Mouse (Mus musculus): ENCODE results near the gene Pih1d1. TPM values are rescaled to one million over a fixed set of nuclear protein-coding genes. Genes with fewer than 3 reads are reported as not detected.
A peak's percentile ranks its signal among the peaks of the same experiment; 100 is the strongest.
"Not testable (repeated sequence)": the region's sequence is repeated elsewhere in the genome, so short reads cannot be mapped to it uniquely, and the experiment has no call there.

Gene Pih1d1
- total RNA-seq, 2 experiments from 2014 or later: 34.7 to 39.7 TPM

- Histone ChIP-seq H3K4me3 (peak overlapping the region; percentile 85), H3K27ac (peak overlapping the region; percentile 95)
- peak; percentile 72 for DNase-seq
- intact Hi-C loops (cut with DNase I): loop anchor here (5.0 kb wide), 1 partner anchor 39 kb away; no protein-coding TSS in a partner anchor
- TF ChIP-seq CTCF (IDR thresholded peaks at IDR 0.05): no peak
Measured at GRCm38 (mm10) chr7:45121404-45121803, 32.7 kb upstream of the Pih1d1 start.

- TF ChIP-seq CTCF (IDR thresholded peaks at IDR 0.05): no peak
- peak overlapping the region; percentile 85 for H3K4me3 ChIP-seq
- DNase-seq: no peak
- peak overlapping the region; percentile 95 for H3K27ac ChIP-seq
- intact Hi-C loops (cut with DNase I): loop anchor here (5.0 kb wide), 1 partner anchor 40 kb away; no protein-coding TSS in a partner anchor
Measured at GRCm38 (mm10) chr7:45121966-45122365, 32.1 kb upstream of the Pih1d1 start.

DNA sequence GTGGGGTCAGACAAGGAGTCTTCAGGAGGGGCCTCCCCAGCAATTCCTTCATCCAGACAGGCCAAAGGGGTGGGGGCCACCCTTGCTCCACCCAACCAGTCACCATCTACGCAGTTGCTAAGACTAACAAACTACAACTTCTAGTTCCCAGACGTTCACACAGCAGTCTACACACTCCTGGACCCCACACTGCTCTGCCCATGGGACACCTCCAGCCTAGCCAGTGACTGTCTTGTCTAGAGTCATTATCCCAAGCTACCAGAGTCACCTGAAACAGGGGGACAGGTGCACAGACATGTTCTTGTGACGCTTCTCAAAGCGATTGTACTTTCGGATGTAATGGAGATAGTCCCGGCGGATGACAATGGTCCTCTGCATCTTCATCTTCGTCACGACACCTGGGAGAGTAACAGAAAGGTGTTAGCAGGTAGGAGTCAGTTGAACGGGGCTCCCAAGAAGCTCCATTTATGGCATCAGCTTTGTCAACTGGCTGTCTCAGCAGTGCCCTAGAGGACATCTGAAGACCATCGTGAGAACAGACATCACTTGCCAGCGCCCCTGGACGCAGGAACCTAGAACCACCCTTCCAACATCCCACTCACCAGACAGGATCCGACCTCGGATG lies 31.4 kb upstream of the Pih1d1 start:
- TF ChIP-seq CTCF (IDR thresholded peaks at IDR 0.05): no peak
- intact Hi-C loops (cut with DNase I): loop anchor here (5.0 kb wide), 1 partner anchor 40 kb away; no protein-coding TSS in a partner anchor
- DNase-seq: no peak
- Histone ChIP-seq H3K27ac (peak overlapping the region; percentile 95), H3K4me3 (peak overlapping the region; percentile 85)

DNA sequence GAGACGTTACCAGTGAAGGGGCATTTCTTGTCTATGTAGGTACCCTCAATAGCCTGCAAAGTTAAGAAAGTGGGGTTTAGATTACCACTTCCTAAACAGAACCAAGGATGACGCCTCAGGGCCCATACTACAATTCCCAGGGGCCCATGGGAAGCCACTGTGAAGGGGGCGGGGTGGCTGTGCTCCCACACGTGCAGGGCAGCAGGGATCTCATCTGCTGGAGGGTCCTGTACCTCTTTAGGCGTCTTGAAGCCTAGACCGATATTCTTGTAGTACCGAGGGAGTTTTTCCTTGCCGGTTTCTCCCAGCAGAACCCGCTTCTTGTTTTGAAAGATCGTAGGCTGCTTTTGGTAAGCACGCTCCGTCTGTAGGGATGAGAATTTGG lies 30.9 kb upstream of the Pih1d1 start:
- intact Hi-C loops (cut with DNase I): loop anchor here (5.0 kb wide), 1 partner anchor 41 kb away; no protein-coding TSS in a partner anchor
- TF ChIP-seq CTCF (IDR thresholded peaks at IDR 0.05): no peak
- DNase-seq: no peak
- Histone ChIP-seq H3K27ac (peak overlapping the region; percentile 95), H3K4me3 (peak overlapping the region; percentile 85)

DNA sequence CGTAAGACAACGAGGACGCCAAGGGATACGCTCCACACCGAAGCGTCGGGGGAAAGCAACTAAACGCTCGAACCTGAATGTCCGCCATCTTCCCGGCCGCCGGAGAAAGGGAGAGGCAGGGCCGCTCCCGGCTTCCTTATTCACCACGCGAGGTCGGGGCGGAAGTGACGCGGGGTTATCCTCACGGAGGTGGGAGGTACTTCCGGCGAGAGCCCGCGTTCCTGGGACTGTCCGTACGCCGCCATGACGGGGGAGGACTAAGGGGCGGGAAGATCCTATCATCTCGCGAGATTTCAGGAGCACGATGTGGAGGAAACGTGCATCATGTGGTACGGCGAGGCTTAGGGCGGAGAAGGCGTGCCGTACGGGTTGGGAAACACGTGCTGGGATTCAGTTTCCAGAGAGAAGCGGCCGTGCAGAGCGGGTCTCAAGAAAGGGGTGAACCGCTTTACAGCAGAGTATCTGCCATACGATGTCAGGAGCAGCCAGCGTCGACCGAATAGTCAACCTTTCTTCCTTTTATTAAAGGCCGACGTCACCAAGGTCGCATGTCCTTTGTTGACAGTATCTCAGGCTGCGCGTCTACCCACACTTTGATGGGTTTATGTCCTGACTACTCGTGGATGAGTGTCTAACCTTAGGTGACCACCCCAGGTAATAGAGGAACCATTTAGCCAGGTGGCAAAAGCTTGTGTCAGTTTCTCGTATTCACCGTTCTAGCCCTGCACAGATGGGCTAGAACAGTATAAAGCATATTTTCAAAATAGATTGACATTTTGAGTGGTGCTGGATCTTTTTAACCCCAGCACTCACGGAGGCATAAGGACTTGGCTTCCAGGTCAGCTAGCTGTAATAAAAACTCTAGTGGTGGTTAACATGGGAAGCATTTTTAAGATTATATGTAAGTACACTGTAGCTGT lies 29.6 kb upstream of the Pih1d1 start, which contains the start of gene Rps11:
Rps11 (minus strand) TSS at position 216 of the 920 bp plus-strand sequence.
- peak within 1 kb of the TSS; percentile 95 for H3K27ac ChIP-seq
- intact Hi-C loops (cut with DNase I): loop anchor here (5.0 kb wide), 1 partner anchor 42 kb away; no protein-coding TSS in a partner anchor
- TF ChIP-seq CTCF (IDR thresholded peaks at IDR 0.05): no peak
- H3K4me3 ChIP-seq: peak within 1 kb of the TSS; percentile 85
- peak; percentile 99 for DNase-seq

GRCm38 (mm10) chr7:45125144-45125600 lies 28.9 kb upstream of the Pih1d1 start:
- H3K27ac ChIP-seq: peak overlapping the region; percentile 95
- TF ChIP-seq CTCF (IDR thresholded peaks at IDR 0.05): no peak
- intact Hi-C loops (cut with DNase I): no loop called here
- H3K4me3 ChIP-seq: peak overlapping the region; percentile 85
- DNase-seq: no peak

DNA sequence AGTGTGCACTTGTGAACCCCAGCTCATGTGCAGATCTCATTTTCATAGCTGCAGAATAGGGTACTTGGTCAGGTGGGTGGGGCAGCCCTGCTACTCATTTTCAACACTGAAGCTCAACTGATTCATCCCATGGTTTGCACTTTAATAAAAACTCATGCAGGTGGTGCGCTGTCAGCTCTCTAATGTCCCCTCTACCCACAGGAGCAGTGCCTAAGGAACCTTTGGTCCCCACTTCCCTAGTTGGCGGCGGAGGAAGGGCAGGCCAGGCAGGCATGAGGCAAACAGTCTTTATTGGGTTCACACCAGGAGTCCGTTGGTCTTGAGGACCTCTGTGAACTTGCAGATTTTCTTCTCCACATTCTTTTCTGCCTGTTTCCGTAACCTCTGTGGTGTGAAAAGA lies 28.5 kb upstream of the Pih1d1 start:
- intact Hi-C loops (cut with DNase I); DNase-seq; H3K4me3 ChIP-seq: not testable (repeated sequence)
- peak overlapping the region; percentile 95; the same call in 1 of the 2 replicates for H3K27ac ChIP-seq

DNA sequence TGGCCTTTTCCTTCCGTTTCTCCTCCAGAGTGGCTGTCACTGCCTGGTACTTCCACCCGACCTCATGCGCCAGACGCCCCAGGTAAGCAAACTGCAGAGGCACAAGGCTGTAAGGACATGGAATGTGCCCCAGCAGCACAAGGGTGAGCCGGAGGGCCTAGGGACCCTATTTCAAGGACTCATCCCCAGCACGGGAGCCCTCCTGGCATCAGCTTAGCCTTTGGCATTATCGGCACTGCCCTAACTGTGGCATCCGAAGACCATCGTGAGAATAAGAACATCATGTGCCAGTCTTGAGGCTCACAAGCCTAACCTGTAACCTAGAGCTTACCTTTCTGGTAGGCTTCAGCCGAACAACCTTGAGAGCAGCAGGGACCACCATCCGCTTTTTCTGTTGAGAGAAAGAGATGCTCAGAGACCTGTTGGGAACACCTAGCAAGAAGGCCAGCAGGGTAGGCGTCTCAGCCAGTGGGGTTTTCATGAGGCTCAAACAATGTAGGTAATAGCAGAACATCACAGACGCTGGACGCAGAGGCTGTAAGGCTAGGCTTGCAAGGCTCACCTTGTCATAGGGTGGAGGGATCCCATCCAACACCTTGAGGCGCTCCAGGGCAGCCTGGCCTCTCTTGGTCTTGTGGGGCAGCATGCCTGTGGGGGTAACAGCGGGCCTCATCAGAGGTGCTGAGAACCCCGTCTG lies 27.8 kb upstream of the Pih1d1 start:
- no peak for TF ChIP-seq CTCF (IDR thresholded peaks at IDR 0.05)
- Histone ChIP-seq H3K27ac (peak overlapping the region; percentile 96), H3K4me3 (peak overlapping the region; percentile 90)
- no peak for DNase-seq
- intact Hi-C loops (cut with DNase I): no loop called here

DNA sequence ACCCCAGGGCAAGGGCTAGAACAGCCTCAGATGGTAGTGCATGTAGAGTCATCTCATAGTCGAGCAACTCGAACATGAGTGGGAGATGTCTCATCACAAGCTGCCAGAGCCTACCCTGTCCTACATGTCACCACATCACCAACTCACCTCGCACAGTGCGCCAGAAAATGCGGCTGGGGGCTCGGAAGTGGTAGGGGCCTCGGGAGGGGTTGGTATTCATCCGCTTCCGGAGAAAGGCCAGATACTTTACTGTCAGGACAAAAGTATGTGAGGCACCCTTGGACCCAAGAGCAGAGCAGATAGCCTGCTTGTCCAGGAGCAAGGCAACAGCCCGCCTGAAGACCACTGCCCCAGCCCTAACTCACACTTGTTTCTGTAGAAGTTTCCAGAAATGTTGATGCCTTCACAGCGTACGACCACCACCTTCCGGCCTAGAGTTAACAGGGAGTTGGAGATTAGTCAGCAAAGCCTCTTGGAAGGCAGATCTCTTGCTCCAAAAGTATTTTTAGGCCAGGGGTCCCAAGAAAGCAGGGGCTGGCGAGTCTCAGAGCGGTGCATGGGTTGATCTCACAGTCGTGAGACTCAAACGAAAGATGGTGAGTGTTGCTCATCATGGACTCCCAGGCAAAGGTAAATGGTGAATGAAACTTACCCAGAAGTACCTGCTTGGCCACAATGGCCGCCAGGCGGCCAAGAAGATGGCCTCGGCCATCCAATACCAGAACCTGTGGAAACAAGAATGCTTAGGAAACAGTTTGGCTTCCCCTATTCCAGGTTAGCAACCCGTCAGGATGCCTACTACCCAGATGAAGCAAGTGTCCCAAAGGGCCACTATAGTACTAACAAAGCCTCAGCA lies 27.0 kb upstream of the Pih1d1 start:
- peak; percentile 29; the same call in 1 of the 2 replicates for TF ChIP-seq CTCF (IDR thresholded peaks at IDR 0.05)
- intact Hi-C loops (cut with DNase I): no loop called here
- DNase-seq: no peak
- H3K27ac ChIP-seq: peak overlapping the region; percentile 96
- H3K4me3 ChIP-seq: peak overlapping the region; percentile 90

DNA sequence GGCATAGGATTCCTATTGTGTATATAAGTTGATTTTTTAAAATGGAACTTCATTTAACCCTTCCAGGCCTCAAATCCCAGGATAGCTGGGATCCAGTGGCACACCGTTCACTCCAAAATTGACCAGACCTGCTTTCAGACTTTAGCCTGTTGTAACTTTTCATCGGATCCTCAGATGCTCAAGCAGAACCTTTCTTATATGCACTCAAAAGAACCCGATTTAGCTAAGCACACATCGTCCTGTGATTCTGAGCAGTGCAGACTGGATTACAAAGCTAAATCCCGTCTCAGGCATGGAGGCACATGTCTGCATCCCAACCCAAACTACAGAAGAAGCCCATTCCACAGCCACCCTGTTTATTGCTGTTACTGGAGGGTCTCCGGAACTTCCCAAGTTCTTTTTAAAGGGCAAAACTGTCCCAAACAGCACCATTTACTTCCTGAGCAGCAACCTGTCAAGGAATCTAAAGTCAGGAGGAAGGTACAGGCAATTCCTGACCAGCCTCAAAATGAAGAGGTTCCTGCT lies 26.3 kb upstream of the Pih1d1 start:
- intact Hi-C loops (cut with DNase I): no loop called here
- peak overlapping the region; percentile 96 for H3K27ac ChIP-seq
- no peak for DNase-seq
- no peak for TF ChIP-seq CTCF (IDR thresholded peaks at IDR 0.05)
- peak overlapping the region; percentile 90 for H3K4me3 ChIP-seq

- intact Hi-C loops (cut with DNase I): no loop called here
- H3K27ac ChIP-seq: peak within 1 kb of the TSS; percentile 96
- DNase-seq: peak; percentile 98
- peak; percentile 82 for TF ChIP-seq CTCF (IDR thresholded peaks at IDR 0.05)
- H3K4me3 ChIP-seq: peak within 1 kb of the TSS; percentile 90
Measured at GRCm38 (mm10) chr7:45128624-45129246, 25.4 kb upstream of the Pih1d1 start, which contains the start of gene Rpl13a. Gene Rpl13a (minus strand): TSS chr7:45128761.

Measured in gastrocnemius, adult 2 months (tissue).